Mouse (Mus musculus): Measurements from ENCODE around the gene Tomm20. TPM values are rescaled to one million over a fixed set of nuclear protein-coding genes. Genes with fewer than 3 reads are reported as not detected.
"Not testable (repeated sequence)": the region's sequence is repeated elsewhere in the genome, so short reads cannot be mapped to it uniquely, and the experiment has no call there.

Gene Tomm20
- total RNA-seq, 2 experiments from 2014 or later, result 66.9 to 87.0 TPM

- intact Hi-C loops (cut with DNase I), result no loop called here
- no peak for DNase-seq
Measured at GRCm38 (mm10) chr8:126901049-126901448, 44.6 kb downstream of the Tomm20 start.

- intact Hi-C loops (cut with DNase I), result no loop called here
- no peak for DNase-seq
Measured at GRCm38 (mm10) chr8:126895133-126895532, 50.5 kb downstream of the Tomm20 start.

- intact Hi-C loops (cut with DNase I), result loop anchor here (2.0 kb wide), 1 partner anchor 25 kb away; no protein-coding TSS in a partner anchor
- DNase-seq, result no peak
Measured at GRCm38 (mm10) chr8:126887639-126888006, 58.0 kb downstream of the Tomm20 start.

- intact Hi-C loops (cut with DNase I), result loop anchor here (2.0 kb wide), 1 partner anchor 26 kb away; no protein-coding TSS in a partner anchor
- DNase-seq, result peak; percentile 81 to 82
Measured at GRCm38 (mm10) chr8:126886741-126887638, 58.7 kb downstream of the Tomm20 start.

- intact Hi-C loops (cut with DNase I), result loop anchor here (2.0 kb wide), 1 partner anchor 27 kb away; no protein-coding TSS in a partner anchor
Measured at GRCm38 (mm10) chr8:126885554-126886485, 59.8 kb downstream of the Tomm20 start.

GRCm38 (mm10) chr8:126884202-126884926 is 61.3 kb downstream of the Tomm20 start:
- intact Hi-C loops (cut with DNase I), result no loop called here

More at GRCm38 (mm10) chr8:126885554-126886485, 59.8 kb downstream of the Tomm20 start:
- DNase-seq, result peak; percentile 36 to 54

GRCm38 (mm10) chr8:126883752-126884151 is 61.9 kb downstream of the Tomm20 start:
- DNase-seq, result no peak
- intact Hi-C loops (cut with DNase I), result no loop called here

More at GRCm38 (mm10) chr8:126884202-126884926, 61.3 kb downstream of the Tomm20 start:
- DNase-seq, result peak; percentile 63 to 73

GRCm38 (mm10) chr8:126882586-126882985 is 63.1 kb downstream of the Tomm20 start:
- intact Hi-C loops (cut with DNase I); DNase-seq: not testable (repeated sequence)

GRCm38 (mm10) chr8:126881641-126882140 is 64.0 kb downstream of the Tomm20 start:
- no peak for DNase-seq
- intact Hi-C loops (cut with DNase I), result no loop called here

Other genes starting within 250 kb of the Tomm20 start
- gene Rbm34, start 25.2 kb upstream of the Tomm20 start, total RNA-seq (2021), result 1 to 10 TPM; 3.5 to 4.2 TPM
- 10 to 100 TPM; 28.8 to 31.5 TPM for gene Pard3, start 118.0 kb upstream of the Tomm20 start, total RNA-seq (2021)

All from heart, postnatal 14 days (tissue).